Mouse (Mus musculus): ENCODE results near the gene Ghsr.

The Ghsr gene

GRCm38 (mm10) chr3:27411286-27411685, 40.1 kb downstream of the Ghsr start:
- no peak for DNase-seq (ENCODE audit: low read depth, low spot score)

DNA sequence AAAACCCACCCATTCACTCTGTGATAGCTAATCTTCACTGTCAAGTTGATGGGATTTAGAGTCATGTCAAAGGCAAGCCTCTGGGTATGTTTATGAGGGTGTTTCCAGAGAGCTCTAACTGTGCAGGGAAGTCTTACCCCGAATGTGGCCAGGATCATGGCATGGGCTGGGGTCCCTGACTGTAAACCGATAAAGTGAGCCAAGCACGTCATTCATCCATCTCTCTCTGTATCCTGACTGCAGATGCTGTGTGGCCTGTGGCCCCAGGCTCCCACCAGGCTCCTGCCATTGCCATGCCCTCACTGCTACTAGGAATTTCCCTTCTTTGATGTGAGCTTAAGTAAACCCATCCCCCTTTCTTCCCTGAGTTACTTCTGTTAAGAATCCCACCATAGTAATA, 42.4 kb downstream of the Ghsr start:
- DNase-seq (ENCODE audit: low read depth, low spot score) = no peak

DNA sequence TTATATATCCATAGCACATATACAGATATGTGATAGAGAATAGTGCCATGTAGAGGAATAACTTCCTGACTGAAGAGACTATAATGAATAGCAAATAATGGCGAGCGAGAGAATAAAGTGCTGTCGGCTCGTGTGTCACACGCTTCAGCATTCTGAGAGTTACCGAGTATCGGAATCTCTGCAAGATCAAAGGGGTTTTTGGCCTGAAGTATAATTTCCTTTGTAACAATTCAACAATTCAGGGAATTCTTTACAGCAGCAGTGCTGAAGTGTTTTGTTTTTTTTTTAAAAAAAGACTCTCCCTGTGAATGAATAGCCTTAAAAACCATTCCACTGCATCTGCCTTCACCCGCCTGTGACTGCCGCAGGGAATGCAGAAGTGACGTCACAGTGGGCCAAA, 45.6 kb downstream of the Ghsr start:
- DNase-seq (ENCODE audit: low read depth, low spot score) = no peak

- no peak for DNase-seq (ENCODE audit: low read depth, low spot score)
Measured at GRCm38 (mm10) chr3:27418602-27419001, 47.5 kb downstream of the Ghsr start.

GRCm38 (mm10) chr3:27421980-27422379, 50.8 kb downstream of the Ghsr start:
- DNase-seq (ENCODE audit: low read depth, low spot score) = no peak

GRCm38 (mm10) chr3:27422521-27422920, 51.4 kb downstream of the Ghsr start:
- DNase-seq (ENCODE audit: low read depth, low spot score) = no peak

DNA sequence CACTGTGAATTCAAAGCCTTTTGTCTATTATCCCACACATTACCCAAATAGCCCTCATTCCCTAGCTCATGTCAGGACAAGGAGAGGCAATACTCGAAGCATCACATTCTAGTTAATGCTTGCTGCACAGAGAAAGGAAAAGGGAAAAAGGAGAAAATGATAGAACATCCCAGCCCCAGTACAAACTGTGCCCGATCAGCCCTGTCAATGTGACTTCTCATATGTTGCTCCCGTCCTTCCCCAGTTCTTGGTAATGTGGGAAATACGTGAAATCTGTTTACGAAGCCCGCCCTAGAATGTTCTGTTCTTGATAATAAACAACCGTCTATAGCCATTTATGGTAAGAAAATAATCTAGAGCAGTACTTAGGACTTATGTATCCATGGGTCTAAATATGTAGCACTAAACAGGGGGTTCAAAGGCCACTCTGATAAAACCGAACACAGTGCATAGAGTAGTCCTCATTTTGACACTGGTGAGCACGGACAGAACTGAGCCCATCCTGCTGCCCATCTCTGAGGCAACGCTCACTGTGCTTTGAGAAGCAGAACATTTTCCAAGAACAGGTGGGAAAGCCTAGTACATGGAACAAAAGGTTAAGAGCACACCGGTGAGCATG, 53.0 kb downstream of the Ghsr start:
- no peak for DNase-seq (ENCODE audit: low read depth, low spot score)

DNA sequence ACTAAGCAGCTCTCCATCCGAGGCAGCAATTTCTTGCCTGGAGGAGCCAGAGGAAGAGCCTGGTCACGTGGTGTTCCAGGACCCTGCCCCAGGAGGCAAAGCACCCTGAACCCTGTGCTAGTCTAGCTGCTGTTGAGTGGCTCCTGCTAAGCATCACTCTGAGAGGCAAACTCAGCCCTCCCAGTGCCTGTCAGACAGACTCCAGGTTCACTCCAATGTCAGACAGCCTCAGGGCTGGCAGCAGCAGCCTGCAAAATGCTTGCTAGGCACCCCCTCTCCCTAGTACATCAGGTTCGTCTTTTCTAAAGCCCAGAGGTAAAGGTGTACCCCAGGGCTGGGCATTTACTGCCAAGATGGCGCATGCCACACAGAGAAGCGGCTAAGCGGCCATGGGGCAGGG, 56.3 kb downstream of the Ghsr start:
- DNase-seq (ENCODE audit: low read depth, low spot score) = no peak
